Mouse (Mus musculus): ENCODE results near the gene Tmco1.
A peak's percentile ranks its signal among the peaks of the same experiment; 100 is the strongest.
"Not testable (repeated sequence)": the region's sequence is repeated elsewhere in the genome, so short reads cannot be mapped to it uniquely, and the experiment has no call there.

The Tmco1 gene

GRCm38 (mm10) chr1:167331106-167331505, 22.9 kb downstream of the Tmco1 start:
- DNase-seq (ENCODE audit: low read depth, low spot score), result no peak

DNA sequence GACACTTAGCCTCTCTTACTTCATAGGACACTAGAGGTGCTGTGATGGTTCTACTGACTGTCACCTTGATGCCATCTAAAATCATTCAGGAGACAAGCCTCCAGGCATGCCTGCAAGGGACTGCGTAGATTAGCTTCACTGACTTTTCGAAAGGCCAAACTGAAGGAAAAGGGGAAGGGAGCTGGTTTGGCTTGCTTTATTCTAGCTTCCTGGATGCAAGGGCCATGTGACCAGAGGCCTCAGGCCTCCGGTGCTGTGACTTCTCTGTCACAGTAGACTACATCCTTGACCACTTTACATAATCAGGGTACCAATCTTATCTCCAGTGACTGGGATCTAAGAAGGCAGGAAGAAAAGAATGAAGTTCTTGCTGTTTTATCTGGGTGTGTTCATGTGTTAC, 28.2 kb downstream of the Tmco1 start:
- no peak for DNase-seq (ENCODE audit: low read depth, low spot score)

- DNase-seq (ENCODE audit: low read depth, low spot score), result peak; percentile 92
These were observed 29.4 kb downstream of the Tmco1 start for GRCm38 (mm10) chr1:167337463-167338095.

GRCm38 (mm10) chr1:167339177-167339781, 31.1 kb downstream of the Tmco1 start:
- no peak for DNase-seq (ENCODE audit: low read depth, low spot score)

- peak; percentile 29 for DNase-seq (ENCODE audit: low read depth, low spot score)
These were observed 32.1 kb downstream of the Tmco1 start for GRCm38 (mm10) chr1:167340111-167340787.

GRCm38 (mm10) chr1:167340910-167341528, 32.8 kb downstream of the Tmco1 start:
- no peak for DNase-seq (ENCODE audit: low read depth, low spot score)

GRCm38 (mm10) chr1:167342831-167343230, 34.7 kb downstream of the Tmco1 start:
- peak; percentile 82 for DNase-seq (ENCODE audit: low read depth, low spot score)

DNA sequence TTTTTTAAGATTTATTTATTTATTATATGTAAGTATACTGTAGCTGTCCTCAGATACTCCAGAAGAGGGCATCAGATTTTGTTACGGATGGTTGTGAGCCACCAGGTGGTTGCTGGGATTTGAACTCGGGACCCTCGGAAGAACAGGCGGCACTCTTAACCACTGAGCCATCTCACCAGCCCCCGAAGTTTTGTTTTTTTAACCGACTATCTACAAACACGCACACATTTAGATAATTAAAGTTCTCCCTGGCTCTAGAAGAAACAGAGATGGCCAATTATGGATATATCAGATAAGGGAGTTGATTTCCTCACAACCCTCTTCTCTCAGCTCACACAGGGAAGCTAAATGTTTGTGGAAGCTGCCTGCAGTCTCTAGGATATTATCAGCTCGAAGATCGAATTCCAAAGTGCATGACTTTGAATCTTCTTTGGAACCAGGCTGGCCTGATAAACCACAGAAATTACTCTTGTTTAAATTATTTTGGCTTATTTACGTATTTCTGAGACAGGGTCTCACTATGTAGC, 37.9 kb downstream of the Tmco1 start:
- DNase-seq (ENCODE audit: low read depth, low spot score), result not testable (repeated sequence)

DNA sequence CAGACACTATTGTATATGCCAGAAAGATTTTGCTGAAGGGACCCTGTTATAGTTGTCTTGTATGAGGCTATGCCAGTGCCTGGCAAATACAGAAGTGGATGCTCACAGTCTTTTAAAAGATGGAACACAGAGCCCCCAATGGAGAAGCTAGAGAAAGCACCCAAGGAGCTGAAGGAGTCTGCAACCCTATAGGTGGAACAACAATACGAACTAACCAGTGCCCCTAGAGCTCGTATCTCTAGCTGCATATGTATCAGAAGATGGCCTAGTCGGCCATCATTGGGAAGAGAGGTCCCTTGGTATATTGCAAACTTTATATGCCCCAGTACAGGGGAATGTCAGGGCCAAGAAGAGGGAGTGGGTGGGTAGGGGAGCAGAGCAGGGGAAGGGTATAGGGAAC, 41.0 kb downstream of the Tmco1 start:
- peak; percentile 29 for DNase-seq (ENCODE audit: low read depth, low spot score)

- peak; percentile 94 for DNase-seq (ENCODE audit: low read depth, low spot score)
These were observed 41.8 kb downstream of the Tmco1 start, which contains the start of gene Aldh9a1 for GRCm38 (mm10) chr1:167349815-167350596. TSS of gene Aldh9a1 (plus strand) at chr1:167349991.

DNA sequence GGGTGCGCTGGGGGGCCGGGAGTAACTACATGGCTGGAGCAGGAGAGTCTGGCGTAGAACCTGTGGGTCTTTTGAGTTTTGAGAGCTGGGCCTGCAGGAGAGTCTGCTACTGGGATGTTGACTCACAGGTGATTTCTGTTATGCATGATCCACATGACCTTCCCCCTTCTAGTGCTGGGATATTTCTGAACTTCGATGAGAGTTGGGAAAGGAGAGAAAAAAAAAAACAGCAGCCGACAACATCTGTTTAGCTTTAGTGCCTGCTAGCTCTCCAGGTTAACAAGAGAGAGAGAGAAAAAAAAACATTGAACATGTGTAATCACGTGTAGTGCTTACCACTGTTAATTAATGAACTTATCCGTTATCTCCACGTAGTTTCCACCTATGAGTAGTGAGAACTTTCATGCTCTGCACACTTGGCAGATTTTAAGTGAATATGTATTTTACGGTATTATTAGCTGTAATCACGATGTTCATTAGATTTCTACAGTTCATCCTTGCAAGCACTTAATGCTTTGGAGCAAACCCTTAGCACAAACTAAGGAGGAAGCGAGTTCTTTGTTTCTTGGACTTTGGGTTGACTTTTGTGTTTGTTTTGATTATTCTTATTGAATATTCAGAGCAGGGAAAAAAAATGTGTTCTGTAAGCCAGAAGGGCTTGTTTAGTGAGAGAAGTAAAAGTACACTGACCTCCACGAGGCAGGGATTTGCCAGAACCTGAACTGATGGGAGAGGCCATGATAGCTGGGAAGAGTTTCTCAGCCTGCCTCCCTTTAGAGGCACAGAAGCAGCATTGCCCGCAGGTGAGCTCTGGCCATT, 42.6 kb downstream of the Tmco1 start:
- no peak for DNase-seq (ENCODE audit: low read depth, low spot score)

DNA sequence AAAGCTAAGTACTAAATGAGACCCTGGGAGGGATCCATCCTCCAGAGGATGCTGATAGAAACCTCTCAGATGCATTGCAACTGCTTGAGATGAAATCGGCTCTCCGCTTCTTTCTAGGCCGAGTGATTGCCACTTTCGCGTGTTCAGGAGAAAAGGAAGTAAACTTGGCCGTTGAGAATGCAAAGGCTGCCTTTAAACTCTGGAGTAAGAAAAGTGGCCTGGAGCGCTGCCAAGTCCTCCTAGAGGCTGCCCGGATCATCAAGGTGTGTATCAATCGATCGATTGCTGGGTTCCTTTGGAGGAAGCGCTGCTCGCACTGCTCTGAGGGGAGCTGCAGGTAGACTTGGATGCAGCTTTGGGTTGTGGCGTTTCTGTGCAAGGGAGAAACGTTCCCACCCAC, 44.2 kb downstream of the Tmco1 start:
- no peak for DNase-seq (ENCODE audit: low read depth, low spot score)

DNA sequence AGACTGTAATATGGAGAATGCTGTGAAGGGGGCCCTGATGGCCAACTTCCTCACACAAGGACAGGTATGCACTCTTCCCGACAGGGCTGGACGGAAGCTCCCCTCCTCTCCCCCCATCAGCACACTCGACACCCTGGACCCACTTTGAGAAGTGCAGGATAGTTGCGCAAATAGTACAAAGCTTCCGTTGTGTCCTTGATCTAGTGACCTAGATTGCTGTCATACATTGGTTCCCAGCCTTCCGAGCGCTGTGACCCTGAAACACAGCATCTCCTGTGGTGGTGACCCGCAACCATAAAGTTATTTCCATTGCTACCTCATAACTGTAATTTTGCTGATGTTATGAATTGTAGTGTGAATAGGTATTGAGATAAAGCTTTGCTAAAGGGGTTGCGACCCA, 49.2 kb downstream of the Tmco1 start:
- DNase-seq (ENCODE audit: low read depth, low spot score), result no peak

DNA sequence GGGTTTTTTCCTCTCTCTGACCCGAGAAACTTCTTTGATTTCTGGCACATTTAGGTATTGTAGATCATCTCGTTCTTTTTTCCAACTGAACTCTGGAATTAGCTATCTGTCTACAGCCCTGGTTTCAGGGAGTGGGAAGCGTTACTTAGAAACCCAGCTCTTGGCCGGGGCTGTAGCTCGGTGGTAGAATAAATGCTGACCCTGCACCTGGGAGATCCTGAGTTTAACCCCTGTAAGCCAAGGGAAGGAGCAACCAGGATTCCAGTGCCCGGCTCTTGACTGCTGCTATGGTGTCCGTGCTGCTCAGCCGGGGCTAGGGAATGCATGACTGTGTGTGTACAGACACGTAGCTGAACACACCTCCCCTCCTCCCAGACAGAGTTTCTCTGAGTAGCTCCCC, 50.6 kb downstream of the Tmco1 start:
- no peak for DNase-seq (ENCODE audit: low read depth, low spot score)

- DNase-seq (ENCODE audit: low read depth, low spot score), result no peak
These were observed 52.1 kb downstream of the Tmco1 start for GRCm38 (mm10) chr1:167360268-167360667.

- no peak for DNase-seq (ENCODE audit: low read depth, low spot score)
These were observed 54.6 kb downstream of the Tmco1 start for GRCm38 (mm10) chr1:167362819-167363218.

GRCm38 (mm10) chr1:167363322-167363721, 55.1 kb downstream of the Tmco1 start:
- no peak for DNase-seq (ENCODE audit: low read depth, low spot score)

GRCm38 (mm10) chr1:167365808-167366207, 57.6 kb downstream of the Tmco1 start:
- no peak for DNase-seq (ENCODE audit: low read depth, low spot score)

GRCm38 (mm10) chr1:167366621-167367020, 58.4 kb downstream of the Tmco1 start:
- no peak for DNase-seq (ENCODE audit: low read depth, low spot score)

DNA sequence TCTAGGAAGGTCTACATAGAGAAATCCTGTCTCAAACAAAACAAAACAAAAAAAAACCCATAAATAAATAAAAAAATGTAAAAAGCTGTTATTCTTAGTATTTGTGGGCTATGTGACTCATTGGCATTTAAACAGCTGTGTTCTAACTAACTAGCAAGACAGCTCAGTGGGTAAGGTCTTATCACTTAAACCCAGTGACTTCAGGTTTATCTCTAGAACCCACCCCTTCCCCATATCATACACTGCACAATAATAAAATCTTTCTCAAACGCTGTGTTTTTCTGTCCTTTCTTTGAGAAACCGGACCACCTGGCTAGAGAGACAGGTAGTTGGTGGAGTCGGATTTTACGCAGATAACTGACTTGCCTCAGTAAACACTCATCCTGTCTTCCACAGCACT, 59.8 kb downstream of the Tmco1 start:
- DNase-seq (ENCODE audit: low read depth, low spot score), result no peak

DNA sequence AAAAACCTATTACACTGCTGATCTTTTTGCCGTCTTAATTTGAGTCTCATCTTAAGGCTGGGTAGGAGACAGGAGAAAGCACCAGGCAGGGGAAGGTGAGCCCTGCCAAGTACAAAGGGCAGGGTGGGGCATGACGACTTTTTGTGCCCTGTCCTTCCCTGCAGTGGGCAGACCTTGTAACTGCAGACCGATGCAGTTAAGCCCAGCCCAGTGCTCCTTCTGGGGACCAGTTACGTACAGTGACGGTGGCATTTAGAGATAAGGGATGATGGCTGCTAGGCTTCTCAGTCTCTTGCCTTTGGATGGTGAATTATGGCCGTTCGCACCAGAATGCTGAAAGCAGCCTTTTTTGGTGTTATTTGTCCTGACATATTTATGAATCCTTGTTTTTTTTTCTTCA, 60.3 kb downstream of the Tmco1 start:
- DNase-seq (ENCODE audit: low read depth, low spot score), result no peak
